Mouse (Mus musculus) gastrocnemius, postnatal 25 days (tissue): ENCODE results near the gene Tubb2b. TPM values are rescaled to one million over a fixed set of nuclear protein-coding genes. Genes with fewer than 3 reads are reported as not detected.

Experiments used
- DNase-seq: peaks from one replicate; pipeline ENCODE4 v3.0.0; 2022
- long read RNA-seq, 2 experiments: library from polyadenylated mRNA; stranded (forward); transcript quantifications; one replicate each; pipeline ENCODE4 v2.0.0; 2021
- total RNA-seq, 2 experiments: library from RNA; stranded (reverse); gene quantifications; 1 replicate in 1 of 2; 2 replicates in 1 of 2; pipeline ENCODE4 v1.2.3; 2021

Gene Tubb2b
- total RNA-seq: 1 to 10 TPM; 2.3 to 3.6 TPM
- long read RNA-seq, experiment 1, partial matches to known transcripts: 0 of 1 reads
- long read RNA-seq, experiment 1, other reads (novel, unspliced or antisense): 1 of 1 reads
- long read RNA-seq, experiment 2, partial matches to known transcripts: 0 of 1 reads
- long read RNA-seq, experiment 2, other reads (novel, unspliced or antisense): 1 of 1 reads

- DNase-seq: peak; percentile 46
Observed at GRCm38 (mm10) chr13:34130226-34130731, at the start of gene Tubb2b. Gene Tubb2b, minus strand, starts transcription at chr13:34130466.

GRCm38 (mm10) chr13:34174025-34174424 lies 43.8 kb upstream of the Tubb2b start:
- DNase-seq: no peak

GRCm38 (mm10) chr13:34163304-34163975 lies 33.2 kb upstream of the Tubb2b start:
- DNase-seq: no peak

- peak; percentile 91 for DNase-seq
Observed at GRCm38 (mm10) chr13:34162491-34163303, 32.4 kb upstream of the Tubb2b start, which contains the start of gene Psmg4. Gene Psmg4, plus strand, starts transcription at chr13:34162964.

DNA sequence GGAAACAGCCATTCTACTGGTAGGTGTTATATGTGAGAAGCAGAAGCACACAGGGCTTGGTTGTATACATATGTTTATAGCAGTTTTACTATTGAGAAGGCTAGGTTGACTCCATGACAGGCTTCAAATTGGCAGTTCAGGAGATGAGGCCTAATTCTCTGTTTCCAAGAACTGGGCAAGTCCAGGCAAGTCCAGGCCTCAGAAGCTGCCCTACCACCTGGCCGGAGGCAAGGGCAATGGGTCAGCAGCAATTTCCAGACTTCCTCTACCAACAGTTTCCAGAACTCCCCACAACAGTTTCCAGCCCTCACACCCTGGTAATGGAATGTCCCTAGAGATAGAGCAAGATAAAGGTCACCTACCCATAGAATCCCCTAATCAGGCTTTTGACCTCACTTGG lies 29.7 kb upstream of the Tubb2b start:
- DNase-seq: no peak

DNA sequence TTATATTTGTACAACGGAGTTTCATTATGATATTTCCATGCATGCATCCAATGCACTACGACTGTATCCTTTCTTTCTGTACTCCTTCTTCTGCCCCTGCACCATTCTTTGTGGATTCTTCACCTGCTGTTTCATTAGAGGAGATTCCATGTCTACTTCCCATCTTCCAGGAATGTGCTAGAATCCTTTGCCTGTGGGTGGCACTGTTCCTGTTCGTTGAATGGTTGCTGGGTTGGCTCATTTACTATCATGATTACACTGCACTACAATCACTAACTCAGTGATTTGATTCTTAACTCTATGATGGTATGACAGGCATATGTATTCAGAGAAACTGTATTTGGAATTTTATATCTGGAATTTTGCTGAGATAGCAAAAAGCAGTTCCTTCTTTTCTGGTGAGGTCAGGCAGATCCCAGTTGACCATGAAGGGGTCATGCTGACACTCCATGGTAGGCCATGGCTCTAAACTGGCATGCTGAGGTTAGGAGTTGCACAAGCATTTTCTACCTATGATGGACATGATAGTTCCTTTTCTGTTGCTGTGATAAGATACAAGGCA lies 27.4 kb upstream of the Tubb2b start:
- DNase-seq: no peak

DNA sequence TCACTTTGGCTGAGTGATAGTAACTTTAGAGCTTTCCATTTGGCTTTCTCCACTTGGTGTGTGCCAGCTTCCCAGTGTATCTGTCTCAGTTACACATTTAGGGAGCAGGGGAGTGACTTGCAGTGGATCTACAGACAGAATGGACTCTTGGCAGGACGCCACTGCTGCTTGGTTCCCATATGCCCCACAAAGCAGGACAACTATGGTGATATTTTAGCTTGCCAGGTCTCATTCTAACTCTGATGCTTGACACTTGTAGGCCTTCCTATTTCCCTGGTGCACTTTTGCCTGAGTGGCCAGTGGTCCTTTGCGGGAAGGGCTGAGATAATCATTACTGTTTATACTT lies 26.5 kb upstream of the Tubb2b start:
- DNase-seq: no peak

GRCm38 (mm10) chr13:34156133-34156839 lies 26.0 kb upstream of the Tubb2b start:
- no peak for DNase-seq

DNA sequence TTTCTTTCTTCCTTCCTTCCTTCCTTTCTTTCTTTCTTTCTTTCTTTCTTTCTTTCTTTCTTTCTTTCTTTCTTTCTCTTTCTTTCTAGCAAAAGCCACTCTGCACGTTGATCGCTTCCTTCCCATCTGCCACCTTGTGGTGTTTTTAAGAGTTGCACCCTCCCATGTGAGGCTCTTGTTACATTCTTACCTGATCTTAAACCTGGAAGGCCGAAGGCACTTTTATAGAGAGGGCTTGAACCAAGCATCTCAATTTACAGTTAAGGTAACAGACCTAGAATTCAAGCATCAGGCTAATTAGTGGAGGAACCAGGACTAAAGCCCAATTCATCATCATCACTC lies 24.6 kb upstream of the Tubb2b start:
- no peak for DNase-seq

DNA sequence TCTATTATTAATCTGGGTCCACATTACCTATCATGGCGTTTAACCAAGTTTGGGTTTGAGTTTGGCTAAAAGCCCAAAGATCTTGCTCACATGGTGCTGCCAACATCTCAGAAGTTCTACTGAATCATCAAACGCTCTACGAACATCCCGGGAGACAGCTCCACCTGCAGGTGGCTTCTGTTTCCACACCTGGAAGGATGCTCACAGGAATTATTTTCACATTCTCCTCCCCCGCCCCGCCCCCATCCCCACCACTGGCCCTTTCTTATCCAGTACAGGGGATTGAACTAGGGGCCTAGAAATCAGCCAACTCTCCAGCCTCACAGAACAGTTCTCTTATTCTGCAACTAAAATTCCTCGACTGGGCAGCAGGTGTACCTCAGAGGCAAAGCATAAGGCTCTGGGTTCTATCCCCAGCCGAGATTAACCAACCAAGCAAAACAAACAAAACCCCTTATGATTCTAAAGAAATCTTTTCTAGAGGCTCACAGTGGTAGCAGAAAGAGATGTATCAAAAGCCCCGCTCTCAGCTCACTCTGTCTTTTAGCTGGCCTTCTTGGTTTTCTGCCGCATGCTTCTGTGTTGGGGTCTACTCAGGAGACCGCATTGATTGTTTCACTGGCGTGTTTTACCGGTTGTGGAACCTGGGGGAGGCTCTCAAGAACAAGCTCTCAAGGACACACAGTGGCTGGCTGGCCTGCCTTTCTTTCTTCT lies 24.1 kb upstream of the Tubb2b start:
- DNase-seq: peak; percentile 47

- DNase-seq: peak; percentile 36
Observed at GRCm38 (mm10) chr13:34153254-34154011, 23.2 kb upstream of the Tubb2b start.

DNA sequence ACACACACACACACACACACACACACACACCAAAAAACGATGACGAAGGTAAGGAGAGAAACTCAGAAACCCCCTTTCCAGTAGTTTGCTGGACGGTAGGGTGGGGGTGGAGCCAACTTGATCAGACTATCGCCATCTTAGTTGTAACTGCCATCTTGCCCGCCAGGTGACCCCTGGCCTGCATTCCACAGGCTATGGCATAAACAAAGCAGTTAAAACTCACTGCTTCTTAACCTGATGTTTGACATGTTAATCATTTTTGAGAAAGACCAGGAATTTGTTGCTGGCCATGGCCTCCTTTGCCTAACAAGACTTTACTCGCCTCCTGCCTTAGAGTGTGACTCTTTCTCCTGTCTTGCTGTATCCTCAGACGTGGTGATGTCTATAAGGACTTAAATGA lies 22.4 kb upstream of the Tubb2b start:
- no peak for DNase-seq

DNA sequence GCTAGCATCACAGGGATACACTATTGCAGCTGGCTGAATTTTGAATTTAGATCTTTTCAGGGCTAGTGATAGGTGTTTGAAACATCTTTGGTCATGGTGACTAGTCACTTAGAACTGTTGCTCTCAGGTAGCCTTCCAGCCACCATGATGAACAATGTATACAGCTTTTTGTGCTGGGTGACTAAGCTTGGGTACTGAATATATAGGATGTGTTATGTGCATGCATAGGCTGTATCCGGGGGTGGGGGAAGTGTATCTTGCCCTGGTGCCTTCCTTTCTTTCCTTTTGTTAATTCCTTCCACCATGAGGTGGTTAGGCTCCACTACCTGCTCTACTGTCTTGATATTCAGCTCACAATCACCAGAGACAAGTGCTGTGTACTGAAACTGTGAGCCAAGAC lies 21.2 kb upstream of the Tubb2b start:
- no peak for DNase-seq

DNA sequence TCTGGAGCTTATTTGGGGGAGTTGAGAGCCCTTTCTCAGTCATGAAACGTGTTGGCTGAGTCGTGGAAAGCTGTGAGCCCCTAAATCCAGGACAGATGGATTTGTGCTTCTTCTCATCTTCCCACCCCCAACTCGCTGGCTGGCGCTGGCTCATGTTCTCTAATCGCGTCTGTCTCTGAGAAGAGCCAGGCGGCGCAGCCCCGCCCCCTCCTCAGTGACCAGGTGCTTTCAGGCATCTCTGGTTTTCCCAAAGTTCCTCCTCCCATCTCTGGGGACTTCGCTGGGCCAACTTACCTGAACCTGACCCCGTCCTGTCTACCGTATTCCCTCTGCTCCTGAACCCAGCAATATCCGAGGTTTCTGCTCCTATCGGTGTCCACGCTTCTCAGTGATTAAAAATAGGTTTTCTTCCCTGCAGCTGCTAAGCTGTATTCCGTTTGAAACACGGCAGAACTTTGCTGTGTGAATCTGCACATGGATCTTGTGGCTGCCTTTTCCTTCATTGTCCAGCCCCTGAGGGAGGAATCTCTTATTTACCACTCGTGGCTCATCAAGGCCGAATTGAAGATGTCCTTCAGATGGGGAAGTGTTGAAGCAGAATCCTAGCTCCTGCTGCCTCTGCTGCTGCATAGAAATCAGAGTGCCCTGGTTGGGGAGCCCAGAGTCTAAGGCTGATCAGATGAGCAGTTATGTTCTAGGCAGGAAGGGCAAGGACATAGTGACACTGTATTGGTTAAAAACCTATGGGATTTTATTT lies 20.2 kb upstream of the Tubb2b start:
- DNase-seq: no peak

DNA sequence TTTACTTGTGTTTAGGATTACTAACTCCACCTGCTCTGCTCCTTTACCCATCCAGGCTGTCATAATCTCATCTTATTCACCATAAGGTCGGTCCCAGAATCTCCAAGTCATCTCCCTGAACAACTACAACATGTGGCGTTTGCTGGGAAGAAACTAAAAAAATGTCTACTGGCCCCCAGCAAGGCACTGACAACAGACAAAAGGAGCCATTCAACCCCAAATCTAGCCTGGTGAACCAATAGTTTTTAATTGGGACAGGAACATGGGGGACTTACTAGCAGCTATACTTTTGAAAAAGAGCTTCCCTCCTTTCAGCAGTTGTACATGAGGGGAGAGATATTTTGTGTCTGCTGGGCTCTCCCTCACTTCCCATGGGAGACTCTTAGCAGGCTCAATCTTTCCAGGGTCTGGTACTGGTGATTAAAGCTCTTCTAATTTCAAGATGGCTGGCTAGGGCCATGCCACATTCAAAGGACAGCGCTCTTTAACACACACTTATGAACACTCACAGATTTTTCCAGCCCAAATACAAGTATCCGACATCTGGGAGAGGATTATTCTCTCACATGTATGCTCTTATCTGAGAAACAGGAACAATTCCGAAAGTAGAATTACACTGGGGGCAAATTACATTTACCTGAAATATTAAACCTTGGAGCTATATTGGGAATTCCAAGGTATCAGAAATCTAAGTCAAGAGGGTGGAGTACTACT lies 19.4 kb upstream of the Tubb2b start:
- no peak for DNase-seq

- peak; percentile 68 for DNase-seq
Observed at GRCm38 (mm10) chr13:34148767-34149392, 18.6 kb upstream of the Tubb2b start.

DNA sequence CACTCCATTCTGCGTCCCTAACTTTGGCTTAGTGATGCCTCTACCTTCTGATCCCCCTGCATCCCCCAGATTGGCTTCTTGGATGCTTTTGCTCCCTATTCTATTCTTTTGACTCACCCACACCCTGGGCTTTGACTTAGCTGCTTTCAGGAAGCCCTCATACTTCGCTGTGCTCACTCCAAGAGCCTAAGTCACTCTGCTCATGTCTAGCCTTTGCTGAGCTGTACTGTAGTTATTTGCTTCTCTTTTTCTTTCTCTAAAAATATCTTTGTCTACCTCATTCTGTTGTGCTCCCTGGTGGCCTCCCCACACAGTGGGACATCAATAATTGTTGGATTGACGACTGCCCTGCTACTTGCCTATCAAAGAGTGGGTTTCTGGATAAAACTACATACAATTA lies 17.9 kb upstream of the Tubb2b start:
- no peak for DNase-seq

DNA sequence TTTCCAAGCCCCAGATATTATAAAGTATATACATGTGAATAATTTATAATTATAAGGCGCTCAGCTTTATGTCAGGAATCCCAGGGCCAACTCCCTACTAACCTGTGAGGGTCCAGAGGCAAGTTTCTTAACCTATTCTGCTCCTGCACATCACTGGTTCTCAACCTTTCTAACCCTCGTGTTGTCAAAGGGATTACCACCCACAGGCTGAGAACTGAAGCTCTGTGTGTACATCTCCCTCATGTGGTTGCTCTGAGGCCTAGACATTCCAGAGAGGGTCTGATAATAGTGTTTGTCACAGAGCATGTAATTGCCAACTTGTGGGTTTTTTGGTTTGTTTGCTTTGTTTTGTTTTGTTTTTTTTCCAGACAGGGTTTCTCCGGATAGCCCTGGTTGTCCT lies 16.6 kb upstream of the Tubb2b start:
- no peak for DNase-seq

GRCm38 (mm10) chr13:34143389-34143788 lies 13.1 kb upstream of the Tubb2b start:
- DNase-seq: no peak
